ENCODE assay signal across 25 mouse cellular contexts in genomic region chr11:5113645-5114044, GRCm38 (mm10). TPM values are rescaled to one million over a fixed set of nuclear protein-coding genes. Genes with fewer than 3 reads are reported as not detected.
DNase-seq lines count a peak whose midpoint lies in the region; ATAC-seq and TF ChIP-seq lines count a peak whose summit lies in the region.
"Had no signal": no experiment of that assay in that cellular context is flagged by ENCODE, and none has a peak within 500 bp of the region (broad histone marks: within the 10 kb centered on the region; RNA-seq: fewer than 3 reads in every experiment).

No protein-coding gene starts in this region.

- H3K27me3 ChIP-seq in embryonic facial prominence, embryonic 14.5 days (replicated peaks; ENCODE audit: control insufficient read depth, insufficient read depth, low read length): no peaks in the 10 kb centered on the region
- H3K27me3 ChIP-seq in embryonic facial prominence, embryonic 10.5 days (replicated peaks; ENCODE audit: low read depth, poor library complexity, severe bottlenecking): no peaks in the 10 kb centered on the region
- H3K27me3 ChIP-seq in thymus, adult 2 months (ENCODE audit: control insufficient read depth, insufficient read depth, low read length): no peaks in the 10 kb centered on the region
- H3K27me3 ChIP-seq in heart, embryonic 10.5 days (ENCODE audit: insufficient read depth, poor library complexity, severe bottlenecking): no peaks in the 10 kb centered on the region
- H3K27me3 ChIP-seq: embryonic facial prominence, embryonic 15.5 days; hindbrain, embryonic 13.5 days; Patski had no signal

- H3K4me3 ChIP-seq in embryonic facial prominence, embryonic 14.5 days (ENCODE audit: low read depth, low read length): no peak overlapping the region
- no peak overlapping the region for H3K4me3 ChIP-seq in embryonic facial prominence, embryonic 10.5 days
- no peak overlapping the region for H3K4me3 ChIP-seq in thymus, adult 2 months (ENCODE audit: control insufficient read depth, insufficient read depth, low read length)
- H3K4me3 ChIP-seq in heart, embryonic 10.5 days: no peak overlapping the region
- H3K4me3 ChIP-seq: embryonic facial prominence, embryonic 15.5 days; erythroblast, embryonic 14.5 days; forebrain, embryonic 10.5 days; hindbrain, embryonic 13.5 days had no signal

- TF ChIP-seq POLR2A in thymus, adult 2 months (IDR thresholded peaks at IDR 0.05; ENCODE audit: control insufficient read depth, extremely low read depth, insufficient read depth, low read length, poor library complexity): no peak

- WGBS in embryonic facial prominence, embryonic 14.5 days: 71% methylated on average over 7 of the region's 7 CpGs
- WGBS in embryonic facial prominence, embryonic 10.5 days: 84% methylated on average over 7 of the region's 7 CpGs
- WGBS in thymus, adult 2 months: 82% methylated on average over 7 of the region's 7 CpGs
- 75% methylated on average over 7 of the region's 7 CpGs for WGBS in heart, embryonic 10.5 days

- no peak overlapping the region for H3K27ac ChIP-seq in embryonic facial prominence, embryonic 14.5 days (replicated peaks; ENCODE audit: low read depth, low read length)
- H3K27ac ChIP-seq in embryonic facial prominence, embryonic 10.5 days (replicated peaks): no peak overlapping the region
- peak overlapping the region; percentile 34; the same call in 1 of the 2 replicates for H3K27ac ChIP-seq in thymus, adult 2 months (ENCODE audit: control insufficient read depth, insufficient read depth, low read length)
- H3K27ac ChIP-seq in heart, embryonic 10.5 days: no peak overlapping the region
- H3K27ac ChIP-seq: embryonic facial prominence, embryonic 15.5 days; forebrain, embryonic 10.5 days; hindbrain, embryonic 13.5 days; hindbrain, postnatal 0 days had no signal

- no peaks in the 10 kb centered on the region for H3K4me1 ChIP-seq in embryonic facial prominence, embryonic 14.5 days (ENCODE audit: control insufficient read depth, insufficient read depth, low read length)
- peaks cover 5% of the 10 kb centered on the region; the same call in 1 of the 2 replicates for H3K4me1 ChIP-seq in embryonic facial prominence, embryonic 10.5 days
- H3K4me1 ChIP-seq in thymus, adult 2 months (replicated peaks; ENCODE audit: control insufficient read depth, insufficient read depth, low read length): peaks cover 22% of the 10 kb centered on the region
- peaks cover 12% of the 10 kb centered on the region for H3K4me1 ChIP-seq in heart, embryonic 10.5 days
- H3K4me1 ChIP-seq: hindbrain, embryonic 13.5 days had no signal

- no peaks in the 10 kb centered on the region for H3K36me3 ChIP-seq in embryonic facial prominence, embryonic 14.5 days (ENCODE audit: control insufficient read depth, insufficient read depth, low read length)
- peaks cover 2% of the 10 kb centered on the region; the same call in 1 of the 2 replicates for H3K36me3 ChIP-seq in embryonic facial prominence, embryonic 10.5 days (replicated peaks)
- H3K36me3 ChIP-seq in thymus, adult 2 months (ENCODE audit: control insufficient read depth, insufficient read depth, low read length): no peaks in the 10 kb centered on the region
- no peaks in the 10 kb centered on the region for H3K36me3 ChIP-seq in heart, embryonic 10.5 days
- H3K36me3 ChIP-seq: embryonic facial prominence, embryonic 15.5 days; G1E; hindbrain, embryonic 13.5 days had no signal

- intact Hi-C loops in left cerebral cortex, postnatal 36 days (cut with DNase I): loop anchor here (5.0 to 10.0 kb wide), 2 partner anchors 141 to 359 kb away; no protein-coding TSS in a partner anchor

- no peak for TF ChIP-seq CTCF in thymus, adult 2 months (IDR thresholded peaks at IDR 0.05; ENCODE audit: borderline replicate concordance, control insufficient read depth, extremely low read depth, insufficient read depth, low read length, poor library complexity)

- no peak for ATAC-seq in embryonic facial prominence, embryonic 14.5 days (ENCODE audit: low read depth)
- ATAC-seq: activated CD4-positive, CD25-positive, alpha-beta regulatory T cell, adult 4 months; forebrain, embryonic 16.5 days; hindbrain, postnatal 0 days; Patski had no signal

- peak; percentile 31 for DNase-seq in embryonic facial prominence, embryonic 14.5 days (ENCODE audit: low spot score)
- no peak for DNase-seq in embryonic facial prominence, embryonic 10.5 days (ENCODE audit: low spot score)
- no peak for DNase-seq in thymus, adult 2 months
- no peak for DNase-seq in thymus, postnatal 10 days (ENCODE audit: low spot score in 2 of 2)
- peak; percentile 55 for DNase-seq in NIH3T3 (ENCODE audit: low read depth)
- DNase-seq in left cerebral cortex, postnatal 36 days (ENCODE audit: low spot score in 2 of 2): no peak
- no peak for DNase-seq in heart, embryonic 10.5 days (ENCODE audit: low spot score)
- DNase-seq: adrenal gland, postnatal 14 days; cerebellum, adult 18-20 months; cerebellum, adult 9-11 months; cerebellum, postnatal 36 days; gastrocnemius, postnatal 14 days; heart, postnatal 10 days; heart, postnatal 4 days; kidney, adult 2 months had no signal

- H3K9ac ChIP-seq in embryonic facial prominence, embryonic 14.5 days (ENCODE audit: low read depth, low read length): no peak overlapping the region
- H3K9ac ChIP-seq: embryonic facial prominence, embryonic 15.5 days; hindbrain, embryonic 13.5 days had no signal

- no peak overlapping the region for H3K4me2 ChIP-seq in embryonic facial prominence, embryonic 14.5 days (ENCODE audit: low read depth, low read length)
- H3K4me2 ChIP-seq: embryonic facial prominence, embryonic 15.5 days; hindbrain, embryonic 13.5 days had no signal

- no peaks in the 10 kb centered on the region for H3K9me3 ChIP-seq in embryonic facial prominence, embryonic 14.5 days (ENCODE audit: control insufficient read depth, low read length)
- H3K9me3 ChIP-seq in embryonic facial prominence, embryonic 10.5 days: no peaks in the 10 kb centered on the region
- no peaks in the 10 kb centered on the region for H3K9me3 ChIP-seq in heart, embryonic 10.5 days
- H3K9me3 ChIP-seq: embryonic facial prominence, embryonic 15.5 days; forebrain, embryonic 10.5 days; G1E; hindbrain, embryonic 13.5 days had no signal

RNA-seq across cellular contexts. Expression of gene Ewsr1, which starts 14.6 kb away (rescaled TPM):
- polyA plus RNA-seq in embryonic facial prominence, embryonic 14.5 days (2014; fragmentation: Nextera tagmentation; extraction: Ambion mirVana): 283 and 350 TPM in 2 replicates
- 961 and 969 TPM in 2 replicates for polyA plus RNA-seq in embryonic facial prominence, embryonic 10.5 days (2016; fragmentation: Nextera tagmentation; extraction: Ambion mirVana)
- 1,137 and 1,289 TPM in 2 replicates for polyA plus RNA-seq in thymus, adult 2 months (2012; rRNA removed)
- total RNA-seq in left cerebral cortex, postnatal 36 days (2021): 100 to 1,000 TPM; 222 to 343 TPM
- polyA plus RNA-seq in heart, embryonic 10.5 days (2016; fragmentation: Nextera tagmentation; extraction: Ambion mirVana): 569 and 680 TPM in 2 replicates

RNA-seq across cellular contexts. Expression of gene Rhbdd3, which starts 14.9 kb away (rescaled TPM):
- 21.8 and 26.5 TPM in 2 replicates for polyA plus RNA-seq in embryonic facial prominence, embryonic 14.5 days (2014; fragmentation: Nextera tagmentation; extraction: Ambion mirVana)
- polyA plus RNA-seq in embryonic facial prominence, embryonic 10.5 days (2016; fragmentation: Nextera tagmentation; extraction: Ambion mirVana): 30.8 and 31.9 TPM in 2 replicates
- 28.6 and 31.3 TPM in 2 replicates for polyA plus RNA-seq in thymus, adult 2 months (2012; rRNA removed)
- 10 to 100 TPM; 22.2 to 26.2 TPM for total RNA-seq in left cerebral cortex, postnatal 36 days (2021)
- 34.2 and 35.0 TPM in 2 replicates for polyA plus RNA-seq in heart, embryonic 10.5 days (2016; fragmentation: Nextera tagmentation; extraction: Ambion mirVana)

RNA-seq across cellular contexts. Expression of gene Emid1, which starts 38.4 kb away (rescaled TPM):
- 38.0 and 41.9 TPM in 2 replicates for polyA plus RNA-seq in embryonic facial prominence, embryonic 14.5 days (2014; fragmentation: Nextera tagmentation; extraction: Ambion mirVana)
- 13.1 and 24.6 TPM in 2 replicates for polyA plus RNA-seq in embryonic facial prominence, embryonic 10.5 days (2016; fragmentation: Nextera tagmentation; extraction: Ambion mirVana)
- 56.7 and 74.0 TPM in 2 replicates for polyA plus RNA-seq in thymus, adult 2 months (2012; rRNA removed)
- 10 to 100 TPM in 1 of 2 experiments, 1 to 10 TPM in 1; 9.8 to 10.9 TPM for total RNA-seq in left cerebral cortex, postnatal 36 days (2021)
- polyA plus RNA-seq in heart, embryonic 10.5 days (2016; fragmentation: Nextera tagmentation; extraction: Ambion mirVana): 11.8 and 14.6 TPM in 2 replicates
- polyA plus RNA-seq: activated CD4-positive, CD25-positive, alpha-beta regulatory T cell, adult 4 months; G1E; Patski had no signal

RNA-seq across cellular contexts. Expression of gene Gas2l1, which starts 48.5 kb away (rescaled TPM):
- polyA plus RNA-seq in embryonic facial prominence, embryonic 14.5 days (2014; fragmentation: Nextera tagmentation; extraction: Ambion mirVana): 33.8 and 38.1 TPM in 2 replicates
- polyA plus RNA-seq in embryonic facial prominence, embryonic 10.5 days (2016; fragmentation: Nextera tagmentation; extraction: Ambion mirVana): 25.3 and 25.7 TPM in 2 replicates
- polyA plus RNA-seq in thymus, adult 2 months (2012; rRNA removed): 24.9 and 27.3 TPM in 2 replicates
- 10 to 100 TPM; 82.7 to 98.5 TPM for total RNA-seq in left cerebral cortex, postnatal 36 days (2021)
- polyA plus RNA-seq in heart, embryonic 10.5 days (2016; fragmentation: Nextera tagmentation; extraction: Ambion mirVana): 27.0 and 34.4 TPM in 2 replicates

RNA-seq across cellular contexts. Expression of gene Rasl10a, which starts 55.7 kb away (rescaled TPM):
- 3.8 and 4.8 TPM in 2 replicates for polyA plus RNA-seq in embryonic facial prominence, embryonic 14.5 days (2014; fragmentation: Nextera tagmentation; extraction: Ambion mirVana)
- 0.54 and 0.56 TPM in 2 replicates for polyA plus RNA-seq in embryonic facial prominence, embryonic 10.5 days (2016; fragmentation: Nextera tagmentation; extraction: Ambion mirVana)
- polyA plus RNA-seq in thymus, adult 2 months (2012; rRNA removed): 5.1 and 6.5 TPM in 2 replicates
- total RNA-seq in left cerebral cortex, postnatal 36 days (2021): 10 to 100 TPM; 72.2 to 77.6 TPM
- 1.1 and 1.4 TPM in 2 replicates for polyA plus RNA-seq in heart, embryonic 10.5 days (2016; fragmentation: Nextera tagmentation; extraction: Ambion mirVana)
- total RNA-seq: granulocyte monocyte progenitor cell, adult 5-6 weeks had no signal
- polyA plus RNA-seq: activated CD4-positive, CD25-positive, alpha-beta regulatory T cell, adult 4 months; erythroblast, embryonic 14.5 days had no signal

Comparison
In these comparisons a context has a peak if more than half of its experiments do, and no peak if none do; other contexts are left out.
1. DNase-seq: peak in embryonic facial prominence, embryonic 14.5 days (single experiment) and NIH3T3 (single experiment); none in embryonic facial prominence, embryonic 10.5 days (single experiment), thymus, adult 2 months (single experiment), thymus, postnatal 10 days (0 of 2), left cerebral cortex, postnatal 36 days (0 of 2) and heart, embryonic 10.5 days (single experiment).